Mouse (Mus musculus): ENCODE results near the gene Mapre1.

Gene Mapre1

GRCm38 (mm10) chr2:153778638-153779362, 37.7 kb downstream of the Mapre1 start:
- DNase-seq, result peak; percentile 68 to 78

DNA sequence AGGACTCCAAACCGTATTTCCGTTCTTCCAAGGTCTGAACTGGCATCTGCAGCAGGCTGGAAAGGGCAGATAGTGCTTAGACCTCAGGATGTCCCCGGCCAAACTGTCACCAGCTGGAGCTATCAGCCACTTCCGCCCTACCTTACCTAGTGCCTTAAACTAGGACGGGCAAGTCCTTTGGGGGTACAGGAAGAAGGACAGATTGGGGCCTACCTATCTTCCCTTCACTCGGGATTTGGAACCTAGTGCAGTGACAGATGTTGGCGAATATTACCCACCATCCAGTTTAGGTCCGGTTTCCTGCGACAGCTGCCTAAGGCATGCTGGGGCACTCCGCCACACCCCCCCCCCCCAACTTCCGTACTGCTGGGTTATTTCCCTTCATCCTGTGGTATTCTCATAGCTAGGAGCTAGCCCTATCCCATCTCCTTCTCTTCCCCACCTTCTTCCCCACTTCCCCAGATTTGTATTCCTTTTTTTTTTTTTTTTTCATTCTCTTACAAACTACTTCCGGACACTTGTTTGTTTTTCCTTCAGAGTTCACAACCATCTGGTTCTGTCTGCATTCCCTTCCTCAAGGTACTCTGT, 38.4 kb downstream of the Mapre1 start, which contains the start of gene Efcab8:
Gene Efcab8, plus strand, starts transcription at position 538 of the 588 bp plus-strand sequence.
- peak in 1 of 2 experiments; percentile 20 for DNase-seq

GRCm38 (mm10) chr2:153781181-153781580, 40.1 kb downstream of the Mapre1 start:
- no peak for DNase-seq

DNA sequence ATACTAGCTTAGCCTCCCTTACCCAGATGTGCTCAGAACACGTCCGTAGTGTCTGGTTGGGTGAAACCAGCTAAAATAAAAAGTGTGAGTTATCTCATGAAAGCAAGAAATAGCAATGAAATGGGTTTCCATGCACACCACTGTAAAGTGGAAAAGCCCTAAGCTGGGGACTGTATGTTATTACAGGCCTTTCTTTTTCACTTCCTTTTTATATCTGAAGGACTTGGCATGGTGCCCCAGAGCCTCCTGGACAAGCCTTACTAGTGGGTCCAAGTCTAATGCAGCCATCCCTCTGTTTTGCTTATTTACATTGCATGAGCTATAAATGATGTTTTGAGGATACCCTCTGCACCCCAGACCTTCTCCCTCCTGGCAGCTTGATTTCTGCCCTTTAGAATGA, 43.6 kb downstream of the Mapre1 start:
- peak; percentile 38 to 44 for DNase-seq

DNA sequence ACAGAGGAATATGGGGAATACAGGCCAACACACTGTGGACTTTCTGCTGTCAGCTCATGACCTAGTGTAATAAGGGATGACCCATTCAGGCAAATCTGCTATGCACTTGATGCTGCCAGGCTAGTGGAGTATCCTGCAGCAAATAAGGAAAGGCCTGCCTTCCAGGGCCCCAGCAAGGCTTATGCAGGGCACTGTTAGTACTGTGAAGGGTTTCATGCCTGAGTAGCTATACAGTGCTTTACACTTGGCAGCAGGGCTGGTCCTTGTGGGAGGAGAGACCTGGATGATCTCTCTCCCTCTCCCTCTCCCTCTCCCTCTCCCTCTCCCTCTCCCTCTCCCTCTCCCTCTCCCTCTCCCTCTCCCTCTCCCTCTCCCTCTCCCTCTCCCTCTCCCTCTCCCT, 52.3 kb downstream of the Mapre1 start:
- DNase-seq, result no peak

- DNase-seq, result peak; percentile 59 to 67
Measured at GRCm38 (mm10) chr2:153795090-153795489, 54.0 kb downstream of the Mapre1 start.

GRCm38 (mm10) chr2:153807464-153807863, 66.4 kb downstream of the Mapre1 start:
- DNase-seq, result peak; percentile 89 to 92

- DNase-seq, result no peak
Measured at GRCm38 (mm10) chr2:153808146-153808545, 67.1 kb downstream of the Mapre1 start.

DNA sequence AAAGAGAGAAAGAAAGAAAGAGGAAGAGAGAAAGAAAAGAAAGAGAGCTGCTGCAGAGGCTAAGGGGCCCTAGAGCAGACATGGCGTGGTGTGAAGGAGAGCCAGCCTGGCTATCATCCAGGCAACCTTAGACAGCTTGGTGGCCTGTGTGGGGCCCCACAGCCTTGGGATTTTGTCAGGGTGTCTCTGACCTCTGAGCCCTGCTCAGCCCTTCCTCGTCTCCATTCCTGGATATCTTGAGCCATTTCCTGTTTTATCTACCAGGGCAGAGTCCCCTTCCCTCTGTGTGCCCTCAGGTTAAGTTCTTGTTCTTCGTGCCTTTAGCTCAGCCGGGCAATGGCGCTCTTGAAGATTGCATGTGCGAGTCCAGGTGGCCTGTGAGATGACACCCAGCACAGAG, 67.8 kb downstream of the Mapre1 start:
- no peak for DNase-seq

DNA sequence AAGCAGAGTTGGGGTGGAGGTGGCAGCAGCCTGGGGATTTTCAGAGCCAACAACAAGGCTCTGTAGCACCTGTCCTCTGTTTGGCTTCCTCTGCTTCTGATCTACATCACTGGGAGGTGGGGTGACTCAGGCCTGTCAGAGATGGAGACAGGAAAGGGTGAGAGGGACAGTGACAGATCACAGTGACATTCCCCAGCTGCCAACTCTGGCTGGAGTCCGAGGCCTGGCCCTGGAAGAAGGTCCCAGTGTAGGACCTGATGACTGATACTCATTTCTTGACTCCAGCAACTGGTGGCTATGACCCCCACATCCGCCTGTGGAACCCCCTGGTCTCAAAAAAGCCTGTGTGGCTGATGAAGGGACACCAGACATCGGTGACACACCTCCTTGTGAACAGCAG, 68.8 kb downstream of the Mapre1 start:
- peak in 1 of 2 experiments; percentile 26 for DNase-seq

DNA sequence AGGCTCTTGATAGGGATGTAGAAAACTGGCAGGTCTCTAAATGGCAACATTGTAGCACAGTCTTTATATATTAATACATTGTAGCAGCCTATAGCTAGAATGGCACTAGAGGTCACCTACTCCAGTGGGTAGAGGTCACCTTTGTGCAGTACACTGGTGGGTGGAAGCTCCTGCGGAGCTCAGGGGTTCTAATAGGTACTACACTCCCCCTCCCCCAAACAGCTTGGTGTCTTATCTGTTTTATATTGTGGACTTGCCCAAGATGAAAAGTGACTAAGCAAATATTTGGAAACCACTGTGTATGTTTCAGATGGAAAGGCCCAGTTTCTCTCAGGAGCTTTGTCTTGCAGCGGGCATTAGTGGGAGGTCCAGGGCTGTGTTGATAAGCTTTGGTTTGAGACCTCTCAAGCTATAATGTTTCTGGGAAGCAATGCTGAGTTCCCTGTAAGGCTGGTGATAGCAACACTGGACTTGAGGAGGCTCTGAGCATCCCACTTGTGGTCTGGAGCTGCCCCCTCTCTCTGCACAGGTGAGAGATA, 81.0 kb downstream of the Mapre1 start:
- DNase-seq, result no peak

Data from cerebellum, postnatal 10 days (tissue).